Mouse (Mus musculus): ENCODE results near the gene Nrbp1. TPM values are rescaled to one million over a fixed set of nuclear protein-coding genes. Genes with fewer than 3 reads are reported as not detected.
A peak's percentile ranks its signal among the peaks of the same experiment; 100 is the strongest.

Nrbp1 gene
- polyA plus RNA-seq, 1 experiment: 301 TPM

- DNase-seq: peak; percentile 7
- H3K4me1 ChIP-seq (replicated peaks; ENCODE audit: control insufficient read depth, insufficient read depth, low read length): no peaks in the 10 kb centered on the region
- H3K27me3 ChIP-seq (ENCODE audit: control insufficient read depth, insufficient read depth, low read length): no peaks in the 10 kb centered on the region
- TF ChIP-seq POLR2A (IDR thresholded peaks at IDR 0.05; ENCODE audit: control insufficient read depth, extremely low read depth, insufficient read depth, low read length, poor library complexity) (no peak), CTCF (IDR thresholded peaks at IDR 0.05; ENCODE audit: borderline replicate concordance, control insufficient read depth, extremely low read depth, insufficient read depth, low read length, poor library complexity) (no peak)
- 44% methylated on average over 20 of the region's 20 CpGs for WGBS
- H3K27ac ChIP-seq (ENCODE audit: control insufficient read depth, insufficient read depth, low read length): no peak overlapping the region
- H3K4me3 ChIP-seq (ENCODE audit: control insufficient read depth, insufficient read depth, low read length): no peak overlapping the region
- H3K36me3 ChIP-seq (ENCODE audit: control insufficient read depth, insufficient read depth, low read length): no peaks in the 10 kb centered on the region
Observed at GRCm38 (mm10) chr5:31279245-31279988, 38.8 kb downstream of the Nrbp1 start.

- peaks cover 5% of the 10 kb centered on the region for H3K4me1 ChIP-seq (replicated peaks; ENCODE audit: control insufficient read depth, insufficient read depth, low read length)
- H3K36me3 ChIP-seq (ENCODE audit: control insufficient read depth, insufficient read depth, low read length): peaks cover 4% of the 10 kb centered on the region; the same call in 1 of the 2 replicates
- WGBS: 28% methylated on average over 4 of the region's 4 CpGs
- TF ChIP-seq POLR2A (IDR thresholded peaks at IDR 0.05; ENCODE audit: control insufficient read depth, extremely low read depth, insufficient read depth, low read length, poor library complexity) (no peak), CTCF (IDR thresholded peaks at IDR 0.05; ENCODE audit: borderline replicate concordance, control insufficient read depth, extremely low read depth, insufficient read depth, low read length, poor library complexity) (no peak)
- no peak for DNase-seq
- no peak overlapping the region for H3K4me3 ChIP-seq (ENCODE audit: control insufficient read depth, insufficient read depth, low read length)
- H3K27ac ChIP-seq (ENCODE audit: control insufficient read depth, insufficient read depth, low read length): no peak overlapping the region
- H3K27me3 ChIP-seq (ENCODE audit: control insufficient read depth, insufficient read depth, low read length): no peaks in the 10 kb centered on the region
Observed at GRCm38 (mm10) chr5:31288225-31288624, 47.6 kb downstream of the Nrbp1 start.

- 52% methylated on average over 3 of the region's 3 CpGs for WGBS
- no peak for DNase-seq
Observed at GRCm38 (mm10) chr5:31288655-31289054, 48.0 kb downstream of the Nrbp1 start.

GRCm38 (mm10) chr5:31289626-31290230, 49.1 kb downstream of the Nrbp1 start:
- no peaks in the 10 kb centered on the region; the same call in 1 of the 2 replicates for H3K27me3 ChIP-seq (ENCODE audit: control insufficient read depth, insufficient read depth, low read length)
- peaks cover 4% of the 10 kb centered on the region; the same call in 1 of the 2 replicates for H3K36me3 ChIP-seq (ENCODE audit: control insufficient read depth, insufficient read depth, low read length)
- H3K27ac ChIP-seq (ENCODE audit: control insufficient read depth, insufficient read depth, low read length): no peak overlapping the region
- peaks cover 5% of the 10 kb centered on the region for H3K4me1 ChIP-seq (replicated peaks; ENCODE audit: control insufficient read depth, insufficient read depth, low read length)
- no peak for DNase-seq
- no peak overlapping the region for H3K4me3 ChIP-seq (ENCODE audit: control insufficient read depth, insufficient read depth, low read length)
- no peak for TF ChIP-seq POLR2A (IDR thresholded peaks at IDR 0.05; ENCODE audit: control insufficient read depth, extremely low read depth, insufficient read depth, low read length, poor library complexity)
- TF ChIP-seq CTCF (IDR thresholded peaks at IDR 0.05; ENCODE audit: borderline replicate concordance, control insufficient read depth, extremely low read depth, insufficient read depth, low read length, poor library complexity): no peak
- WGBS: 79% methylated on average over 3 of the region's 3 CpGs

More at GRCm38 (mm10) chr5:31288655-31289054, 48.0 kb downstream of the Nrbp1 start:
- Histone ChIP-seq H3K27ac (ENCODE audit: control insufficient read depth, insufficient read depth, low read length) (no peak overlapping the region), H3K4me3 (ENCODE audit: control insufficient read depth, insufficient read depth, low read length) (no peak overlapping the region), H3K36me3 (ENCODE audit: control insufficient read depth, insufficient read depth, low read length) (peaks cover 4% of the 10 kb centered on the region; the same call in 1 of the 2 replicates), H3K27me3 (ENCODE audit: control insufficient read depth, insufficient read depth, low read length) (no peaks in the 10 kb centered on the region), H3K4me1 (replicated peaks; ENCODE audit: control insufficient read depth, insufficient read depth, low read length) (peaks cover 5% of the 10 kb centered on the region)
- TF ChIP-seq POLR2A (IDR thresholded peaks at IDR 0.05; ENCODE audit: control insufficient read depth, extremely low read depth, insufficient read depth, low read length, poor library complexity): no peak
- no peak for TF ChIP-seq CTCF (IDR thresholded peaks at IDR 0.05; ENCODE audit: borderline replicate concordance, control insufficient read depth, extremely low read depth, insufficient read depth, low read length, poor library complexity)

- H3K27me3 ChIP-seq (ENCODE audit: control insufficient read depth, insufficient read depth, low read length): peaks cover 7% of the 10 kb centered on the region
- peak within 1 kb of the TSS; percentile 52 for H3K27ac ChIP-seq (ENCODE audit: control insufficient read depth, insufficient read depth, low read length)
- DNase-seq: peak; percentile 93
- H3K4me3 ChIP-seq (ENCODE audit: control insufficient read depth, insufficient read depth, low read length): peak within 1 kb of the TSS; percentile 58
- TF ChIP-seq CTCF (IDR thresholded peaks at IDR 0.05; ENCODE audit: borderline replicate concordance, control insufficient read depth, extremely low read depth, insufficient read depth, low read length, poor library complexity) (peak; percentile 65; the same call in 1 of the 2 replicates), POLR2A (IDR thresholded peaks at IDR 0.05; ENCODE audit: control insufficient read depth, extremely low read depth, insufficient read depth, low read length, poor library complexity) (peak; percentile 37; the same call in 1 of the 2 replicates)
- WGBS: 3% methylated on average over 45 of the region's 45 CpGs
- H3K4me1 ChIP-seq (replicated peaks; ENCODE audit: control insufficient read depth, insufficient read depth, low read length): peaks cover 9% of the 10 kb centered on the region
- no peaks in the 10 kb centered on the region for H3K36me3 ChIP-seq (ENCODE audit: control insufficient read depth, insufficient read depth, low read length)
Observed at GRCm38 (mm10) chr5:31290521-31291360, 50.1 kb downstream of the Nrbp1 start, which contains the start of gene Ift172. Gene Ift172 (minus strand): TSS chr5:31291116.

- H3K27me3 ChIP-seq (ENCODE audit: control insufficient read depth, insufficient read depth, low read length): peaks cover 11% of the 10 kb centered on the region
- 6% methylated on average over 9 of the region's 9 CpGs for WGBS
- peak overlapping the region; percentile 52 for H3K27ac ChIP-seq (ENCODE audit: control insufficient read depth, insufficient read depth, low read length)
- H3K4me1 ChIP-seq (replicated peaks; ENCODE audit: control insufficient read depth, insufficient read depth, low read length): peaks cover 11% of the 10 kb centered on the region
- no peak for DNase-seq
- peak overlapping the region; percentile 58 for H3K4me3 ChIP-seq (ENCODE audit: control insufficient read depth, insufficient read depth, low read length)
- TF ChIP-seq POLR2A (IDR thresholded peaks at IDR 0.05; ENCODE audit: control insufficient read depth, extremely low read depth, insufficient read depth, low read length, poor library complexity): no peak; the same call in 1 of the 2 replicates
- TF ChIP-seq CTCF (IDR thresholded peaks at IDR 0.05; ENCODE audit: borderline replicate concordance, control insufficient read depth, extremely low read depth, insufficient read depth, low read length, poor library complexity): no peak
- no peaks in the 10 kb centered on the region for H3K36me3 ChIP-seq (ENCODE audit: control insufficient read depth, insufficient read depth, low read length)
Observed at GRCm38 (mm10) chr5:31291361-31291688, 50.7 kb downstream of the Nrbp1 start.

Data from thymus, adult 2 months (tissue).